Mouse (Mus musculus): ENCODE data around the gene Ranbp10. TPM values are rescaled to one million over a fixed set of nuclear protein-coding genes. Genes with fewer than 3 reads are reported as not detected.

Gene Ranbp10
- total RNA-seq, 1 experiment from 2014 or later: 29.5 TPM

Other genes with a start within 250 kb of the Ranbp10 start
- 27.7 and 33.5 TPM in 2 replicates for gene Ripor1, start 222.1 kb downstream of the Ranbp10 start, total RNA-seq (2021)
- gene Ctcf, start 190.8 kb downstream of the Ranbp10 start, total RNA-seq (2021): 61.5 and 74.2 TPM in 2 replicates
- gene Agrp, start 190.0 kb downstream of the Ranbp10 start, total RNA-seq (2021): 1.2 TPM in 1 of 2 replicates, not detected in the other
- 1.4 and 2.4 TPM in 2 replicates for gene Carmil2, start 141.1 kb downstream of the Ranbp10 start, total RNA-seq (2021)
- 20.9 and 26.3 TPM in 2 replicates for gene Acd, start 126.2 kb downstream of the Ranbp10 start, total RNA-seq (2021)
- 10.1 and 10.4 TPM in 2 replicates for gene Pard6a, start 126.2 kb downstream of the Ranbp10 start, total RNA-seq (2021)
- gene 4933405L10Rik, start 119.7 kb downstream of the Ranbp10 start, total RNA-seq (2021): not detected in 2 replicates
- gene Enkd1, start 119.1 kb downstream of the Ranbp10 start, total RNA-seq (2021): 4.0 and 7.7 TPM in 2 replicates
- gene Gfod2, start 68.7 kb downstream of the Ranbp10 start, total RNA-seq (2021): 9.3 and 9.6 TPM in 2 replicates
- not detected in 2 replicates for gene Tsnaxip1, start 381 bp upstream of the Ranbp10 start, total RNA-seq (2021)
- 7.5 and 9.2 TPM in 2 replicates for gene Cenpt, start 25.9 kb upstream of the Ranbp10 start, total RNA-seq (2021)
- 38.0 and 40.1 TPM in 2 replicates for gene Thap11, start 27.8 kb upstream of the Ranbp10 start, total RNA-seq (2021)
- 36.3 and 56.0 TPM in 2 replicates for gene Nutf2, start 33.2 kb upstream of the Ranbp10 start, total RNA-seq (2021)
- gene Edc4, start 53.5 kb upstream of the Ranbp10 start, total RNA-seq (2021): 33.5 and 38.6 TPM in 2 replicates
- gene Nrn1l, start 66.2 kb upstream of the Ranbp10 start, total RNA-seq (2021): 1.9 TPM in 1 of 2 replicates, not detected in the other
- 32.3 and 38.1 TPM in 2 replicates for gene Pskh1, start 73.1 kb upstream of the Ranbp10 start, total RNA-seq (2021)
- 0.91 TPM in 1 of 2 replicates, not detected in the other for gene Ctrl, start 106.5 kb upstream of the Ranbp10 start, total RNA-seq (2021)
- gene Psmb10, start 111.1 kb upstream of the Ranbp10 start, total RNA-seq (2021): 70.6 and 74.9 TPM in 2 replicates
- gene Lcat, start 116.0 kb upstream of the Ranbp10 start, total RNA-seq (2021): 1.9 and 7.7 TPM in 2 replicates
- gene Slc12a4, start 138.7 kb upstream of the Ranbp10 start, total RNA-seq (2021): 40.6 and 43.5 TPM in 2 replicates
- gene Dpep3, start 152.1 kb upstream of the Ranbp10 start, total RNA-seq (2021): not detected in 2 replicates
- 12.5 and 16.8 TPM in 2 replicates for gene Dus2, start 164.0 kb upstream of the Ranbp10 start, total RNA-seq (2021)
- not detected in 2 replicates for gene Dpep2nb, start 178.6 kb upstream of the Ranbp10 start, total RNA-seq (2021)
- gene Ddx28, start 184.5 kb upstream of the Ranbp10 start, total RNA-seq (2021): 14.7 and 17.9 TPM in 2 replicates
- gene Nfatc3, start 231.5 kb upstream of the Ranbp10 start, total RNA-seq (2021): 54.9 TPM in 2 replicates

Data from adrenal gland, postnatal 25 days (tissue).